Mouse (Mus musculus) E14TG2a.4 (cell line): ENCODE data around the gene Apoa1.

Experiments
- H3K27me3 ChIP-seq: 2 replicates; pipeline ENCODE4 v1.6.1; 2014; ENCODE audit warnings: low read length, control low read depth; ENCODE audit not compliant: insufficient read depth
- H3K36me3 ChIP-seq: 2 replicates; pipeline ENCODE4 v1.6.1; 2014; ENCODE audit warnings: low read length, control low read depth; ENCODE audit not compliant: insufficient read depth
- H3K4me1 ChIP-seq: replicated peaks from 2 replicates; pipeline ENCODE4 v1.6.1; 2014; ENCODE audit warnings: low read depth, low read length, control low read depth
- H3K4me3 ChIP-seq: replicated peaks from 2 replicates; pipeline ENCODE4 v1.5.1; 2014; ENCODE audit warnings: mild to moderate bottlenecking, low read length
- H3K9me3 ChIP-seq: 2 replicates; pipeline ENCODE4 v1.6.1; 2014; ENCODE audit warnings: low read length, control low read depth
- CTCF ChIP-seq: conservative IDR thresholded peaks from 2 replicates; pipeline ENCODE4 v1.5.1; 2014; ENCODE audit warnings: low read length
- NANOG ChIP-seq: IDR thresholded peaks from 2 replicates; pipeline ENCODE4 v1.6.1; 2014; ENCODE audit warnings: borderline replicate concordance, low read length, mixed read lengths
- POU5F1 ChIP-seq: IDR thresholded peaks from 2 replicates; pipeline ENCODE4 v1.6.1; 2014; ENCODE audit warnings: low read length, borderline replicate concordance

Apoa1 gene

GRCm38 (mm10) chr9:46228491-46228890 lies at the start of gene Apoa1:
TSS of gene Apoa1 (plus strand) at chr9:46228580.
- TF ChIP-seq CTCF (no peak), NANOG (no peak), POU5F1 (no peak)
- H3K4me3 ChIP-seq = no peak within 1 kb of the TSS; the same call in 1 of the 2 replicates
- peaks cover 32% of the 10 kb centered on the region for H3K4me1 ChIP-seq
- peaks cover 36% of the 10 kb centered on the region for H3K27me3 ChIP-seq
- no peaks in the 10 kb centered on the region for H3K9me3 ChIP-seq
- 0 out of 2 replicates have a peak, but pooled peaks cover under 1% of the 10 kb centered on the region for H3K36me3 ChIP-seq

GRCm38 (mm10) chr9:46178595-46178994 lies 49.8 kb upstream of the Apoa1 start:
- H3K36me3 ChIP-seq = peaks cover 7% of the 10 kb centered on the region
- peaks cover 44% of the 10 kb centered on the region for H3K4me1 ChIP-seq
- H3K4me3 ChIP-seq = peak overlapping the region; percentile 11; the same call in 1 of the 2 replicates
- no peak for TF ChIP-seq CTCF
- TF ChIP-seq NANOG = no peak
- TF ChIP-seq POU5F1 = no peak
- H3K27me3 ChIP-seq = no peaks in the 10 kb centered on the region
- H3K9me3 ChIP-seq = no peaks in the 10 kb centered on the region

GRCm38 (mm10) chr9:46181297-46181696 lies 47.1 kb upstream of the Apoa1 start:
- TF ChIP-seq CTCF = no peak
- TF ChIP-seq NANOG = no peak
- TF ChIP-seq POU5F1 = no peak
- H3K9me3 ChIP-seq = no peaks in the 10 kb centered on the region
- H3K27me3 ChIP-seq = no peaks in the 10 kb centered on the region
- peaks cover 37% of the 10 kb centered on the region for H3K4me1 ChIP-seq
- H3K36me3 ChIP-seq = peaks cover 7% of the 10 kb centered on the region
- H3K4me3 ChIP-seq = no peak overlapping the region

DNA sequence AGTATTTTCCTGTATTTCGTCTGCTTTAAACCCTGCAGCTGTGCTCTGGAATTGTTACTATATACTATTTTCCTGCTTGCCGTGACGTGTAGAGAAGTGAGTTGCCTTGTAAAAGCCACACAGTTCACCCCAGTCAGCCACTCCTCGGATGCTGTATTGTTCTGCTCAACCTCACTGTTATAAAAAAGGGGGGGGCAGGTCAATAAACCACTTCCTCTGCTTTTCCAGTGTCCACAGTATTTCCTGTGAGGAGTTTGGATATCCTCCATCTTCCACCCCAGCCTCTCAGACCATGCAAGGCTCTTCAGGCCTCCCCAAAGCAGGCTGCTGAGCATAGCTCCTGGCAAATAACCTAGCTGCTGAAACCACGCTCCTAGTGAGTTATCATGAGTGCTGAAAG lies 43.8 kb upstream of the Apoa1 start:
- Histone ChIP-seq H3K4me3 (no peak overlapping the region), H3K4me1 (peaks cover 23% of the 10 kb centered on the region)

GRCm38 (mm10) chr9:46185191-46185590 lies 43.2 kb upstream of the Apoa1 start:
- H3K36me3 ChIP-seq = no peaks in the 10 kb centered on the region
- H3K4me1 ChIP-seq = peaks cover 23% of the 10 kb centered on the region
- no peaks in the 10 kb centered on the region for H3K9me3 ChIP-seq
- no peaks in the 10 kb centered on the region for H3K27me3 ChIP-seq
- no peak for TF ChIP-seq NANOG
- peak; percentile 65 for TF ChIP-seq CTCF
- no peak overlapping the region for H3K4me3 ChIP-seq

More for the DNA sequence above, 43.8 kb upstream of the Apoa1 start:
- TF ChIP-seq NANOG = no peak
- TF ChIP-seq CTCF = no peak
- TF ChIP-seq POU5F1 = no peak
- H3K9me3 ChIP-seq = no peaks in the 10 kb centered on the region
- H3K36me3 ChIP-seq = no peaks in the 10 kb centered on the region
- no peaks in the 10 kb centered on the region for H3K27me3 ChIP-seq

GRCm38 (mm10) chr9:46186387-46186786 lies 42.0 kb upstream of the Apoa1 start:
- H3K9me3 ChIP-seq = no peaks in the 10 kb centered on the region
- H3K4me3 ChIP-seq = no peak overlapping the region
- H3K36me3 ChIP-seq = no peaks in the 10 kb centered on the region
- H3K27me3 ChIP-seq = no peaks in the 10 kb centered on the region
- TF ChIP-seq POU5F1 = no peak
- peak; percentile 34 for TF ChIP-seq CTCF
- H3K4me1 ChIP-seq = peaks cover 14% of the 10 kb centered on the region

GRCm38 (mm10) chr9:46188370-46188769 lies 40.0 kb upstream of the Apoa1 start:
- Histone ChIP-seq H3K9me3 (no peaks in the 10 kb centered on the region), H3K4me1 (peaks cover 6% of the 10 kb centered on the region; the same call in 1 of the 2 replicates), H3K4me3 (no peak overlapping the region), H3K27me3 (no peaks in the 10 kb centered on the region), H3K36me3 (no peaks in the 10 kb centered on the region)
- TF ChIP-seq POU5F1 = no peak
- TF ChIP-seq CTCF = no peak
- no peak for TF ChIP-seq NANOG

- H3K4me3 ChIP-seq = no peak overlapping the region
- peaks cover 2% of the 10 kb centered on the region for H3K36me3 ChIP-seq
- H3K4me1 ChIP-seq = peaks cover 6% of the 10 kb centered on the region; the same call in 1 of the 2 replicates
- no peak for TF ChIP-seq NANOG
- no peak for TF ChIP-seq CTCF
- H3K27me3 ChIP-seq = no peaks in the 10 kb centered on the region
- H3K9me3 ChIP-seq = no peaks in the 10 kb centered on the region
These were observed 39.4 kb upstream of the Apoa1 start for GRCm38 (mm10) chr9:46188956-46189355.

GRCm38 (mm10) chr9:46189381-46189780 lies 39.0 kb upstream of the Apoa1 start:
- H3K4me3 ChIP-seq = no peak overlapping the region
- TF ChIP-seq NANOG (no peak), POU5F1 (no peak), CTCF (no peak)
- no peaks in the 10 kb centered on the region for H3K27me3 ChIP-seq
- peaks cover 6% of the 10 kb centered on the region; the same call in 1 of the 2 replicates for H3K4me1 ChIP-seq
- no peaks in the 10 kb centered on the region for H3K9me3 ChIP-seq
- H3K36me3 ChIP-seq = peaks cover 6% of the 10 kb centered on the region
